Mouse (Mus musculus) MEL (cell line): ENCODE data around the gene Olfr649. TPM values are rescaled to one million over a fixed set of nuclear protein-coding genes. Genes with fewer than 3 reads are reported as not detected.

Experiments used
- DNase-seq: peaks from one replicate; pipeline ENCODE4 v3.0.0; 2011; ENCODE audit warnings: low read depth, low spot score
- H3K27ac ChIP-seq: 2 replicates; pipeline ENCODE4 v1.5.1; 2012; ENCODE audit warnings: low read depth, mild to moderate bottlenecking, control low read depth, low read length, moderate library complexity; ENCODE audit not compliant: control insufficient read depth
- H3K27me3 ChIP-seq, 2 experiments: fragments of 150-350 bp in 1 of 2; sonication (generic) in 1 of 2; 2 replicates each; pipeline ENCODE4 v1.6.1; 2012; ENCODE audit warnings: low read length in 2 of 2, mild to moderate bottlenecking in 2 of 2, improper control_type of control experiment in 1 of 2, moderate library complexity in 1 of 2; ENCODE audit not compliant: insufficient read depth in 2 of 2, control insufficient read depth in 1 of 2
- H3K36me3 ChIP-seq, 2 experiments: 2 replicates each; pipeline ENCODE4 v1.6.1; 2012 to 2014; ENCODE audit warnings: low read length in 2 of 2, improper control_type of control experiment in 1 of 2, inconsistent platforms in 1 of 2, mild to moderate bottlenecking in 1 of 2; ENCODE audit not compliant: insufficient read depth in 2 of 2, control insufficient read depth in 1 of 2
- H3K4me1 ChIP-seq, 2 experiments: fragments of 150-350 bp in 1 of 2; sonication (generic) in 1 of 2; 2 replicates each; pipeline ENCODE4 v1.6.1; 2012; ENCODE audit warnings: low read length in 2 of 2, improper control_type of control experiment in 1 of 2, mild to moderate bottlenecking in 1 of 2; ENCODE audit not compliant: insufficient read depth in 2 of 2, control insufficient read depth in 1 of 2
- H3K4me3 ChIP-seq, 2 experiments: fragments of 150-350 bp in 1 of 2; sonication (generic) in 1 of 2; 2 replicates each; pipeline ENCODE4 v1.5.1; 2012; ENCODE audit warnings: low read depth in 2 of 2, low read length in 2 of 2, mild to moderate bottlenecking in 2 of 2, moderate library complexity in 2 of 2, control low read depth in 1 of 2, improper control_type of control experiment in 1 of 2; ENCODE audit not compliant: control insufficient read depth in 1 of 2, insufficient read depth in 1 of 2
- H3K79me2 ChIP-seq: 2 replicates; pipeline ENCODE4 v1.6.1; 2012; ENCODE audit warnings: mild to moderate bottlenecking, low read length, moderate library complexity; ENCODE audit not compliant: control insufficient read depth, poor library complexity, insufficient read depth
- H3K9ac ChIP-seq: 2 replicates; pipeline ENCODE4 v1.6.1; 2012; ENCODE audit warnings: low read depth, mild to moderate bottlenecking, control low read depth, low read length, moderate library complexity; ENCODE audit not compliant: control insufficient read depth, poor library complexity, severe bottlenecking
- H3K9me3 ChIP-seq: fragments of 150-350 bp; sonication (generic); replicated peaks from 2 replicates; pipeline ENCODE4 v1.6.1; 2012; ENCODE audit warnings: mild to moderate bottlenecking, low read length, improper control_type of control experiment, moderate library complexity; ENCODE audit not compliant: insufficient read depth
- BHLHE40 ChIP-seq: IDR thresholded peaks from 2 replicates; pipeline ENCODE4 v1.6.1; 2012; ENCODE audit warnings: low read depth, mild to moderate bottlenecking, inconsistent platforms, low read length, improper control_type of control experiment, borderline replicate concordance
- CTCF ChIP-seq, 3 experiments: IDR thresholded peaks in 2 of 3; conservative IDR thresholded peaks in 1 of 3; 2 replicates each; pipeline ENCODE4 v1.5.1; 2011 to 2012; ENCODE audit warnings: low read length in 3 of 3, low read depth in 2 of 3, mild to moderate bottlenecking in 2 of 3, improper control_type of control experiment in 1 of 3, inconsistent platforms in 1 of 3, mixed read lengths in 1 of 3, moderate library complexity in 1 of 3; ENCODE audit not compliant: control insufficient read depth in 1 of 3, insufficient read depth in 1 of 3, poor library complexity in 1 of 3, severe bottlenecking in 1 of 3
- EP300 ChIP-seq, 2 experiments: IDR thresholded peaks; 2 replicates each; pipeline ENCODE4 v1.6.1; 2011; ENCODE audit warnings: improper control_type of control experiment in 2 of 2, low read length in 2 of 2, low read depth in 1 of 2, mild to moderate bottlenecking in 1 of 2
- ETS1 ChIP-seq: IDR thresholded peaks from 2 replicates; pipeline ENCODE4 v1.6.1; 2012; ENCODE audit warnings: low read depth, mild to moderate bottlenecking, inconsistent platforms, low read length, improper control_type of control experiment, moderate library complexity
- GABPA ChIP-seq: IDR thresholded peaks from 2 replicates; pipeline ENCODE4 v1.6.1; 2012; ENCODE audit warnings: low read depth, mild to moderate bottlenecking, inconsistent platforms, low read length, improper control_type of control experiment, moderate library complexity
- GATA1 ChIP-seq: IDR thresholded peaks from 2 replicates; pipeline ENCODE4 v1.6.1; 2011; ENCODE audit warnings: low read depth, low read length, improper control_type of control experiment
- HCFC1 ChIP-seq: IDR thresholded peaks from 2 replicates; pipeline ENCODE4 v1.6.1; 2012; ENCODE audit warnings: low read depth, mild to moderate bottlenecking, inconsistent platforms, low read length, improper control_type of control experiment, moderate library complexity
- JUND ChIP-seq: IDR thresholded peaks from 2 replicates; pipeline ENCODE4 v1.6.1; 2011; ENCODE audit warnings: low read depth, mild to moderate bottlenecking, improper control_type of control experiment, low read length
- KAT2A ChIP-seq: conservative IDR thresholded peaks from 2 replicates; pipeline ENCODE4 v1.6.1; 2012; ENCODE audit warnings: low read depth, low read length, improper control_type of control experiment, inconsistent platforms
- MAZ ChIP-seq: IDR thresholded peaks from 2 replicates; pipeline ENCODE4 v1.6.1; 2012; ENCODE audit warnings: low read depth, mild to moderate bottlenecking, inconsistent platforms, low read length, improper control_type of control experiment
- MEF2A ChIP-seq: IDR thresholded peaks from 2 replicates; pipeline ENCODE4 v1.6.1; 2014; ENCODE audit warnings: low read depth, mild to moderate bottlenecking, inconsistent platforms, low read length, improper control_type of control experiment; ENCODE audit not compliant: poor library complexity, insufficient replicate concordance, severe bottlenecking; ENCODE audit errors: extremely low read depth
- MXI1 ChIP-seq: IDR thresholded peaks from 2 replicates; pipeline ENCODE4 v1.6.1; 2011; ENCODE audit warnings: mild to moderate bottlenecking, low read depth, low read length, improper control_type of control experiment
- MYB ChIP-seq: IDR thresholded peaks from 2 replicates; pipeline ENCODE4 v1.6.1; 2011; ENCODE audit warnings: mild to moderate bottlenecking, low read depth, low read length, improper control_type of control experiment
- NELFE ChIP-seq: IDR thresholded peaks from 2 replicates; pipeline ENCODE4 v1.6.1; 2011; ENCODE audit warnings: low read depth, low read length, improper control_type of control experiment
- NRF1 ChIP-seq: IDR thresholded peaks from 2 replicates; pipeline ENCODE4 v1.6.1; 2014; ENCODE audit warnings: low read depth, mild to moderate bottlenecking, inconsistent platforms, low read length, improper control_type of control experiment, moderate library complexity; ENCODE audit not compliant: poor library complexity, insufficient read depth, severe bottlenecking
- POLR2A ChIP-seq, 2 experiments: IDR thresholded peaks; 2 replicates each; pipeline ENCODE4 v1.6.1; 2011 to 2012; ENCODE audit warnings: low read length in 2 of 2, mild to moderate bottlenecking in 2 of 2, control low read depth in 1 of 2, improper control_type of control experiment in 1 of 2, low read depth in 1 of 2, moderate library complexity in 1 of 2; ENCODE audit not compliant: control insufficient read depth in 1 of 2, insufficient read depth in 1 of 2, poor library complexity in 1 of 2
- POLR2AphosphoS2 ChIP-seq: IDR thresholded peaks from 2 replicates; pipeline ENCODE4 v1.6.1; 2011; ENCODE audit warnings: low read length, improper control_type of control experiment
- POLR2AphosphoS5 ChIP-seq: IDR thresholded peaks from 2 replicates; pipeline ENCODE4 v1.6.1; 2012; ENCODE audit warnings: low read depth, borderline replicate concordance, mild to moderate bottlenecking, inconsistent platforms, low read length, moderate library complexity, mixed read lengths
- RAD21 ChIP-seq: IDR thresholded peaks from 2 replicates; pipeline ENCODE4 v1.6.1; 2011; ENCODE audit warnings: mild to moderate bottlenecking, low read depth, low read length, improper control_type of control experiment
- RCOR1 ChIP-seq: IDR thresholded peaks from 2 replicates; pipeline ENCODE4 v1.6.1; 2012; ENCODE audit warnings: low read depth, mild to moderate bottlenecking, inconsistent platforms, low read length, improper control_type of control experiment
- SMC3 ChIP-seq: IDR thresholded peaks from 2 replicates; pipeline ENCODE4 v1.6.1; 2011; ENCODE audit warnings: low read depth, low read length, improper control_type of control experiment
- TAL1 ChIP-seq: IDR thresholded peaks from 2 replicates; pipeline ENCODE4 v1.6.1; 2012; ENCODE audit warnings: mild to moderate bottlenecking, inconsistent platforms, low read length, moderate library complexity, mixed read lengths
- TCF12 ChIP-seq: IDR thresholded peaks from 2 replicates; pipeline ENCODE4 v1.6.1; 2014; ENCODE audit warnings: low read depth, mild to moderate bottlenecking, inconsistent platforms, low read length, improper control_type of control experiment, moderate library complexity
- USF1 ChIP-seq: IDR thresholded peaks from 2 replicates; pipeline ENCODE4 v1.6.1; 2014; ENCODE audit warnings: low read depth, mild to moderate bottlenecking, inconsistent platforms, low read length, improper control_type of control experiment, moderate library complexity
- ZC3H11A ChIP-seq: IDR thresholded peaks from 2 replicates; pipeline ENCODE4 v1.6.1; 2012; ENCODE audit warnings: low read depth, mild to moderate bottlenecking, inconsistent platforms, low read length, improper control_type of control experiment
- ZKSCAN1 ChIP-seq: IDR thresholded peaks from 2 replicates; pipeline ENCODE4 v1.6.1; 2012; ENCODE audit warnings: low read depth, mild to moderate bottlenecking, inconsistent platforms, low read length, improper control_type of control experiment, moderate library complexity
- ZMIZ1 ChIP-seq: IDR thresholded peaks from 2 replicates; pipeline ENCODE4 v1.6.1; 2012; ENCODE audit warnings: low read depth, mild to moderate bottlenecking, inconsistent platforms, low read length, improper control_type of control experiment, moderate library complexity
- ZNF384 ChIP-seq: IDR thresholded peaks from 2 replicates; pipeline ENCODE4 v1.6.1; 2012; ENCODE audit warnings: low read depth, mild to moderate bottlenecking, inconsistent platforms, low read length, improper control_type of control experiment
- polyA plus RNA-seq, 2 experiments: library from polyadenylated mRNA; stranded (reverse) in 1 of 2; unstranded in 1 of 2; fragments of >175 nt in 1 of 2; fragments of >200 nt in 1 of 2; gene quantifications; 2 replicates each; pipeline versions ENCODE4 v1.2.1 to v1.2.4; 2012; ENCODE audit warnings: low replicate concordance in 2 of 2, low read depth in 1 of 2; ENCODE audit not compliant: insufficient read length in 2 of 2, insufficient read depth in 1 of 2, missing spikeins in 1 of 2
- total RNA-seq: library from RNA; depleted of rRNA; stranded (reverse); fragments of 300-350 nt; gene quantifications from 2 replicates; pipeline ENCODE4 v1.2.3, GENCODE M21; 2012; rRNA removed

Olfr649 gene
- total RNA-seq (not detected in 2 replicates), polyA plus RNA-seq (not detected)

DNA sequence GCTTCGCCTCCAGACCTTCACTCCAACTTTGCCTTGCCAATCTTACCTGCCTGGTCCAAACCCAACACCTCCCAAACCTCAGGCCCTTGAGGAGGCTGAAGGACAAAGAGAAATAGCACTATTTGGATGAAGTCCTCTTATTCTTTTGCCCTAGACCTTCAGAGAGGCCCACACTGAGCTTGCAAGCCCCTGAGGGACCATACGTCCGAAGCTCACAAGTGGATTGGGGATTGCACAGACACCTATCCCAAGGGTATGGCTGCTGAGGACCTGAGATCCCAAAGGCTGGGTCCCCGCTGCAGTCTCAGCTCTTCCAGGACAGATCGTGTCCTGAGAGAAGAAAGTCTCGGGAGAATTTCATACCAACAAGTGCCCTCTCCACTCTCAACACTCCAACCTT lies at the start of gene Olfr649:
Olfr649 (minus strand) TSS at position 101 of the 400 bp plus-strand sequence.
- TF ChIP-seq KAT2A (no peak), TCF12 (no peak), ZNF384 (no peak), POLR2AphosphoS2 (no peak), EP300 (IDR thresholded peaks at IDR 0.05; ENCODE audit: low read depth in 1 of 2, low read length in 2 of 2) (no peak), USF1 (no peak), NELFE (no peak), ETS1 (no peak), SMC3 (no peak)
- Histone ChIP-seq H3K9me3 (no peaks in the 10 kb centered on the region), H3K36me3 (no peaks in the 10 kb centered on the region), H3K4me3 (no peak within 1 kb of the TSS), H3K9ac (no peak within 1 kb of the TSS), H3K79me2 (no peaks in the 10 kb centered on the region), H3K27ac (no peak within 1 kb of the TSS), H3K27me3 (peaks cover 2 to 4% of the 10 kb centered on the region in 2 experiments; a peak in 3 of 4 replicates), H3K4me1 (no peaks in the 10 kb centered on the region)
- no peak for DNase-seq

GRCm38 (mm10) chr7:104244287-104245181 lies 48.7 kb upstream of the Olfr649 start, which contains the start of gene Trim34a:
Gene Trim34a, plus strand, starts transcription at chr7:104244457.
- Histone ChIP-seq H3K4me3 (peak within 1 kb of the TSS; percentile 95 to 99), H3K36me3 (peaks cover 0 to 2% of the 10 kb centered on the region in 2 experiments; a peak in 2 of 4 replicates), H3K27me3 (no peaks in the 10 kb centered on the region), H3K79me2 (no peaks in the 10 kb centered on the region), H3K9me3 (no peaks in the 10 kb centered on the region), H3K27ac (peak within 1 kb of the TSS; percentile 81), H3K4me1 (peaks cover 2 to 4% of the 10 kb centered on the region in 2 experiments; a peak in 2 of 4 replicates), H3K9ac (peak within 1 kb of the TSS; percentile 96)
- DNase-seq: peak; percentile 87
- TF ChIP-seq KAT2A (no peak), GATA1 (peak; percentile 3; the same call in 1 of the 2 replicates), POLR2AphosphoS2 (no peak), ZNF384 (peak; percentile 91), JUND (no peak), MEF2A (no peak), GABPA (no peak), TAL1 (no peak), TCF12 (no peak), BHLHE40 (no peak), ZMIZ1 (no peak), RAD21 (peak; percentile 32), CTCF (IDR thresholded peaks at IDR 0.05 in 2 of 3, conservative IDR thresholded peaks at IDR 0.05 in 1 of 3; ENCODE audit: control insufficient read depth in 1 of 3, insufficient read depth in 1 of 3, low read depth in 2 of 3, low read length in 3 of 3, poor library complexity in 1 of 3, severe bottlenecking in 1 of 3) (peak; percentile 30 to 64 (median 46)), ZC3H11A (no peak), MYB (no peak), USF1 (no peak), RCOR1 (no peak), NRF1 (no peak), HCFC1 (peak; percentile 63), MXI1 (peak; percentile 52; the same call in 1 of the 2 replicates), MAZ (peak; percentile 44; the same call in 1 of the 2 replicates), POLR2A (IDR thresholded peaks at IDR 0.05; ENCODE audit: control insufficient read depth in 1 of 2, insufficient read depth in 1 of 2, low read depth in 1 of 2, low read length in 2 of 2, poor library complexity in 1 of 2) (0 out of 4 replicates have a peak, but pooled peaks of 1 of the 2 experiments have one; percentile 38), ZKSCAN1 (no peak), POLR2AphosphoS5 (no peak)
